Mouse (Mus musculus) Muller cell, postnatal 12 days (primary cell): ENCODE measurements around the gene Prss57.

ENCODE experiments used
- DNase-seq: peaks from one replicate; pipeline ENCODE4 v3.0.0-alpha.2; 2015; ENCODE audit errors: inconsistent ontology term

Gene Prss57

DNA sequence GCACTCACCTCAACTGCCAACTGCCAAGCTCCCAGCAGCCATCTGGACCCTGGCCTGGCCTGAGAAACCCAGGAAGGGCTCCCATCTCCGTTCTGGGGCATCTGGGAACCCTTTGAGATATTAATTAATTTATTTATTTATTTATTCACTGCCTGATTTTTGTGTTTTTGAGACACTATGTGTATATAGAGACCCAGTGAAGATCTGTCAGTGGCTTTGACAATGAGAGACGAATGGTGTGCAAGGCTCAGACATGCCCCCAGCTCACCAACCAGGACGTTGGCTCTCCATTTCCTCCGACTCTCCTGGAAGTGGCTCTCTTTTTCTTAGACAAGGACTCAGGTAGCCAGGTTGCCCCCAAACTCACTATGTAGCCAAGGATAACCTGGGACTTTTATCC, at the start of gene Prss57:
TSS of gene Prss57 (minus strand) at position 101 of the 400 bp plus-strand sequence.
- DNase-seq = no peak

DNA sequence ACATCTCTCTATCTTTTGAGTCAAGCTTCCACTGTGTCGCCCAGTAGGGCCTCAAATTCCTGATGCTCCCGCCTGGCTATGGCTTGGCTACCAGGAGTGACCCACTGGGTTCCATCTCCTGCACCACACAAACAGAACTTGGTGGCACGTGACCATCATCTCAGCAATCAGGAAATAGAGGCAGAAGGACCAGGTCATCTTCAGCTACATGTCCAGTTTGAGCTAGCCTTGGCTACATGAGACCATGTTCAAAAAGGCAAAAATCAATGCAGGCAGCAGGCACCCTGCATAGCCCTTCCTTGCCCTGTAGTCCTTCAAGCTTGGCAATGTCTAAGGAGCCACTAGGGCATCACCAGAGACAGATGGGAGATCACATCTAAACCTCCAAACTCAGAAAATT, 49.3 kb upstream of the Prss57 start:
- DNase-seq = no peak

- DNase-seq = no peak
These were observed 47.4 kb upstream of the Prss57 start for GRCm38 (mm10) chr10:79838151-79838550.

DNA sequence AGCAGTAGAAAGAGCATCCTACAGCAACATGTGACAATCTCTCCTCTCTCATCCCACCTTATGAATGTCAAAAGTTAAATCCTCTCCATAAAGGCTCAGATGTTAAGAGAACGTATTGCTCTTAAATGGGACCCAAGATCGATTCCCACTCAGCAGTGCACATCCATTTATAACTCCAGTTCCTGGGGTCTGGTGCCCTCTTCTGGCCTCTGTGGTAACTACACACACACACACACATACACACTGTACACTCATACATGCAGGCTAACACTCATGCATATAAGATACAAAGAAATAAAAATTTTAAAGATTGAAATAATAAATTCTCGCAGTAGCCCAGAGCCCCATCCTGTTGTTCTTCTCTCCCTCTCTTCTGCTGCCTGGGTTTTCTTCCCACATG, 46.2 kb upstream of the Prss57 start:
- DNase-seq = no peak

DNA sequence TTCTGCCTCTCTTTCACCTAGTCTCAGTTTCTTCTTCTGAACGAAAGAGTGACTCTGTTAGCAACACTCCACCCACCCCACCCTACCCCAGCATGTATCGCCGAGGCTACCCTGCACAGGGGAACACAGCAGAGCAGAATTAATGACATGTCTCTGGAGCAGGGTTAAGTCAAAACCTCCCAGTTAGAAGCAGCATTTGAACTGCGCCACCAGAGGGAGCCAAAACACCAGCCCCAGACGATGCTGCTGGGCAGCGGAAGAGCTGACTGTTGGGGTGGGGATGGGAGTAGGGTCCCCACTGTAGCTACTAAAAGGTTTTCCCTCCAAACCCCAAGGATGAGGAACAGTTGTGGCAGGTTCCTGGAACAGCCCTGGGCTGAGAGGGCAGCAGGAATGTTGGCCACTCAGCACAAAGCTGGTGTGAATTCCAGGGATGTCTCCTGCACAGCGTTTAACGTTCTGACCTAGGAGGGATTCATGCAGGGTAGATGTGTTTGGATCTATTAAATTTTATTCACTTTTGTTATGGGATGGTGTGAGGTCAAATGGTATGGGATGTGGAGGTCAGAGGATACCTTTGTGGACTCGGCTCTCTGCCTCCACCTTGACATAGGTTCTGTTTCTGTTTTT, 44.1 kb upstream of the Prss57 start:
- peak; percentile 63 for DNase-seq

DNA sequence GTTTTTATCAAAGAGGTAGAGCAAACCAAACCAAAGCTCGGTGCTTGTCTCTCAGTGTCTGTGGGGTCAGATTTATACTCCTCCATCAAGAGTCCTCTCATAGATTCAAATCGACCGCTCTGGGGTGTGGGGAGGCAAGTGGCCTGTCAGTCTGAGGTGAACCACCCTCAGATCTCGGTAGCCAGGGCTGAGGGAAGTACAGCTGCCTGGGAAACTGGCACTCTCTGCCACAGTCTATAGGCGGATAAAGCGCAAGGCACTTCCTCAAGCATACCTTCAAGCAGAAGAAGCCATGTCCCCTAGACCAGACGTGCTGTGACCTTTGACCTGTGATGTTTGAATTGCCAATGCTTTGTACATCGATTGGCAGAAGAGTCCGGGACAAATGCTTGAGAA, 42.0 kb upstream of the Prss57 start:
- no peak for DNase-seq

DNA sequence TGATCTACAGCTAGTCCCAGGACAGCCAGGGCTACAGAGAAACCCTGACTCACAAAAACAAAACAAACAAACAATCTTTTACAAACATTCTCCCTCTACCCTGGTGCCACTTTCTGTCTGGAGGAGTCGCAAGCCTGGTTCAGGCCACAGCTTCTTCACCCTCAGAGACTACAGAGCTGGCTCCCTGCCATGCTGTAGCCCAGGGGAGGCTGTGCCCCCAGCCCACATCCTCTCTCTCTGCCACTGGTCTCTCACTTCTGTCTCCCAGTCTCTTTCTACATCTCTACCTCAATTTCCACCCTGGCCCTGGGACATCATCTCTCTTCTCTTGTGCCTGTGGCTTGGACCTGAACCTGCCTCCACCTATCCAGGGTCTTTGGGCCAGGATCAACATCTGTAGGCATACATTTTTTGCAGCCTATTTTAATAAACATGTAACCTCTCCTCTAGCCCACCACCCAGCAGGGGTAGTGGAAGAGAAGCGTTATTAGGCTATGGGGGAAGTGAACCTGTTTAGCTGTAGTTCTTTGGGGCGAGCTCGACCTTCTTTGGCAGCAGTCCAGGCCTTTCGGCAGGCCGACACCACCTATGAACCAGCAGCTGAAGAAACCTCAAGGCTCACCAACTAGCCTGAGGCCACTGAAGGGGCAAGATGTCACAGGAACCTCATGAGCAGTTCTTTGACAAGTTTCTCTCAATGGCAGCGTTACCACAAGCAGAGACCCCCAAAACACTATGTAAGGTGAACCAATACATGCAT, 41.4 kb upstream of the Prss57 start:
- no peak for DNase-seq

- no peak for DNase-seq
These were observed 40.8 kb upstream of the Prss57 start for GRCm38 (mm10) chr10:79831583-79831982.

GRCm38 (mm10) chr10:79824413-79824812, 33.7 kb upstream of the Prss57 start:
- DNase-seq = no peak

DNA sequence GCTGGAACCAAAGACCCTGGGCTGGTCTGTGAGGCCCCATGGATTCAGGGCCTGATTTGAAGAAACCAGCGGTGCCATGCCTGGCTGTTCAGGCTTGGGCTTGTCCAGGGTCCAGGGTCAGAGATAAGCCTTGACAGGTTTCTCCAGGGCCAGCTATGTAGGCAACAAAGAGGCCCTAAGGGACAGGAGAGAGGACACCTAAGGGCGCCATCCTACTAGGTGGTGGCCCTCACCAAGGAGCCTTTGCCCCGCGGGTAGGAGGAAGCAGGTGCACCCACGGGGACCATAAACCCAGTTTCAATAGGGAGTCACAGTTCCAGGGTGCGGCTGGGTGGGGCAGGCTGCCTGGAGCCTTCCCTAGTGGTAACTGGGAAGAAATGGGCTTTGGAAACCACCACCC, 32.2 kb upstream of the Prss57 start:
- no peak for DNase-seq

GRCm38 (mm10) chr10:79822372-79822771, 31.6 kb upstream of the Prss57 start:
- DNase-seq = no peak

DNA sequence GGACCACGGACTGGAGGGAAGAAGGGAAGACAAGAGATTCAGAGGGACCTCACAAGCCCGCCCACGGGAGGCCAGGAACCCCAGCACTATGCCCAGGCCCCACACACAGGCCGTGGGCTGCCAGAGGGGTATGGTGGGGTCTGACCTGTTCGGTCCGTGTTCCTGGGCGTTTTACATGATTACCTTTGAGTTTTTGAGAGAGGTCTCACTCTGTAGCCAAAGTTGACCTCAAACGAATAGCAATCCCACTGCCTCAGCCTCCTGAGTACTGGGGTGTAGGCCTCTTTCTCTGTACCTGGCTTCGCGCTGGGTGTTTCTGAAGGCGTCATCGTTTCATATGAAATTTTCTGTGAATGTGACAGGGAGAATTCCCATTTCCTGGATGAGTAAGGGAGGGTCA, 31.0 kb upstream of the Prss57 start:
- DNase-seq = no peak

GRCm38 (mm10) chr10:79820782-79821181, 30.0 kb upstream of the Prss57 start, which contains the start of gene Misp:
Gene Misp (plus strand): TSS chr10:79820989.
- DNase-seq = no peak

- no peak for DNase-seq
These were observed 29.5 kb upstream of the Prss57 start for GRCm38 (mm10) chr10:79820277-79820676.

DNA sequence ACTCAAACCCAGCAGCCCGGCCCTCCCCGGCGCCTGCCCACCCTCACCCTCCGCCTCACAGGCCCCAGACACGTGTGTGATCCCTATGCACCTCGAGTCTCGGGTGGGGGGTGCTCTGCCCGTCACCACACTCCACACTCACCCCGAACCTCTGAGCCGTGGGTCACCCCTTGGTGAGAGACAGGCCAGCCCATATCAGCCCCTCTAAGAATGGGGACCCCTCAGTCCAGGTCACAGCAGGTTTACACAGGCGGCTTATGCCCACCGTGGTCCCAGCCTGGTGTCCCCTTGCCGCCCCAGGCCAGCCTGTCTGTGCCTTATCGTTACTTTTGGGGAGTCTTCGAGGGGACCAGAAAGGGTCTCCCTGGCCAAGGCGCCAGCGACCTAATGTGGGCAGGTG, 28.8 kb upstream of the Prss57 start:
- DNase-seq = no peak

GRCm38 (mm10) chr10:79818225-79818624, 27.5 kb upstream of the Prss57 start:
- DNase-seq = no peak

- DNase-seq = no peak
These were observed 26.4 kb upstream of the Prss57 start for GRCm38 (mm10) chr10:79817111-79817510.

DNA sequence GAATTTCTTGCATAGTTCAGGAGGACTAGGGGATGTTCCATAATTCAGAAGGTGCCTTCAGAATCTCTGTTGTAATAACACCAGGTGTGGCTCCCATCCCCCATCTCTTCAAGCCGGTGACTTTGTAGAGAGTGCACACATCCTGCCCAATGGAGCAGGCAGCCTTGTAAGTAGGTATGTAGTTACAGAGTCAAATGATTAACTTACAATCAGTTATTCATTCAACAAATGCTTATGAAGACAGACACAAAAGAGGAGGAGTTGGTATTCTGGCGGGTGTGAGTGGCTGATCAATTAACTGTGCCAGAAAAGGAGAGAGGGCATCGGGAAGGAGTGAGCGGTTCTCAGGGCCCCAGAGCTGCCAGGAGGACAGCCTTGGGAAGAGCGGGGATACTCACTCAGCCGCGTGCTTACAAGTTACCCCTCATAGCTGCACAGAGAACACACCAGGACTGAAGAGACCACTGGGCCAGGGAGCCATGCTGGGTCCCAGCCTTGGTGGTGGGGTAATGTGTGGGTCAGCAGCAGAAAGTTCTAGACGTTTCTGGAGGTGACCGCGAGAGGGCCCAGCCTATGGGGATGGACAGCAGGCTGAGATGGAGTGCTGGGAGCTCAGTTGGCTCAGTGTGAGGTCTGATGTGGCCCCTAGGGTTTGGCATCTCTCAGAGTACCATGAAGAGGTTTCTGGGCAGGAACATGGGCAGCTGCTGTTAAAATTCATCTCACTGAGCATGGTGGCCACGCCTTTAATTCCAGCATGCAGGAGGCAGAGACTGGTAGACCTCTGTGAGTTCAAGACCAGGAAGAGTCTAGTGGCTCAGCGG, 25.1 kb upstream of the Prss57 start:
- no peak for DNase-seq

GRCm38 (mm10) chr10:79814271-79814842, 23.6 kb upstream of the Prss57 start:
- DNase-seq = no peak

GRCm38 (mm10) chr10:79811736-79812637, 21.2 kb upstream of the Prss57 start:
- DNase-seq = peak; percentile 82

DNA sequence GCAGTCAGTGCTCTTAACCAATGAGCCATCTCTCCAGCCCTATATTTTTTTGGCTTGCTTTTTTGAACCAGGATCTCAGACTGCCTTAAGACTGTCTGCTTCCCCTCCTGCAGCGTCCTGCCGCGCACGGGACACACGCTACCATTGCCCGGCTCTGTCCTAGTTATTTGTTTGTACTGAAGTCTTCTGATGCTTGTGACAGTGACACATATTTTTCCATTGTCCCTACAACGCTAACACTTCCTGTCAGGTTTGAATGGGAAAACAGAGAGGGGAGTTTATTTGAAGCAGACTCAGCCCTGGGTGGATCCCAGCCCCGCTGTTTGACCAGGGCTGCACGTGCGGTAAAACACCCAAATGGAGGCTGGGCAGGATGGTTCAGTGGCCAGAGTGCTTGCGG, 18.0 kb upstream of the Prss57 start:
- no peak for DNase-seq
